Mouse (Mus musculus) brown adipose tissue, adult 24 weeks (tissue): ENCODE results near the gene Apip. TPM values are rescaled to one million over a fixed set of nuclear protein-coding genes. Genes with fewer than 3 reads are reported as not detected.

Experiments
- H3K27ac ChIP-seq: fragments of 200-500 bp; replicated peaks from 2 replicates; pipeline ENCODE4 v1.5.1; 2012; ENCODE audit warnings: low read depth, mild to moderate bottlenecking, low read length
- H3K4me1 ChIP-seq: fragments of 200-500 bp; 2 replicates; pipeline ENCODE4 v1.6.1; 2012; ENCODE audit warnings: low read length, mixed read lengths; ENCODE audit not compliant: control insufficient read depth, insufficient read depth, insufficient read length
- H3K4me3 ChIP-seq: fragments of 200-500 bp; 2 replicates; pipeline ENCODE4 v1.5.1; 2012; ENCODE audit warnings: low read depth, mild to moderate bottlenecking, low read length, moderate library complexity; ENCODE audit not compliant: insufficient read depth
- polyA plus RNA-seq: library from polyadenylated mRNA; stranded (reverse); fragments of >200 nt; gene quantifications from 2 replicates; pipeline ENCODE4 v1.2.4, GENCODE M21; 2012; ENCODE audit not compliant: missing spikeins, insufficient read depth, insufficient read length

Apip gene
- polyA plus RNA-seq = 113 and 127 TPM in 2 replicates

- Histone ChIP-seq H3K4me3 (peak within 1 kb of the TSS; percentile 96), H3K4me1 (peaks cover 2% of the 10 kb centered on the region)
Observed at GRCm38 (mm10) chr2:103073219-103073982, at the start of gene Apip, which contains the start of gene Pdhx. Apip (plus strand) TSS chr2:103073675. Pdhx (minus strand) TSS chr2:103073513.

GRCm38 (mm10) chr2:103037831-103038230 is 35.6 kb upstream of the Apip start:
- H3K4me1 ChIP-seq = no peaks in the 10 kb centered on the region
- no peak overlapping the region for H3K4me3 ChIP-seq
- no peak overlapping the region for H3K27ac ChIP-seq

More at GRCm38 (mm10) chr2:103073219-103073982, at the start of gene Apip, which contains the start of gene Pdhx:
- peak within 1 kb of the TSS; percentile 82 for H3K27ac ChIP-seq

GRCm38 (mm10) chr2:103040896-103041295 is 32.6 kb upstream of the Apip start:
- no peaks in the 10 kb centered on the region for H3K4me1 ChIP-seq

GRCm38 (mm10) chr2:103045286-103045685 is 28.2 kb upstream of the Apip start:
- Histone ChIP-seq H3K27ac (no peak overlapping the region), H3K4me3 (no peak overlapping the region), H3K4me1 (no peaks in the 10 kb centered on the region)

More at GRCm38 (mm10) chr2:103040896-103041295, 32.6 kb upstream of the Apip start:
- no peak overlapping the region for H3K4me3 ChIP-seq
- H3K27ac ChIP-seq = no peak overlapping the region

GRCm38 (mm10) chr2:103051937-103052893 is 21.3 kb upstream of the Apip start:
- Histone ChIP-seq H3K4me3 (no peak overlapping the region), H3K27ac (no peak overlapping the region), H3K4me1 (no peaks in the 10 kb centered on the region)

- Histone ChIP-seq H3K27ac (no peak overlapping the region), H3K4me1 (no peaks in the 10 kb centered on the region), H3K4me3 (no peak overlapping the region)
Observed at GRCm38 (mm10) chr2:103055820-103056219, 17.7 kb upstream of the Apip start.

GRCm38 (mm10) chr2:103058266-103058665 is 15.2 kb upstream of the Apip start:
- Histone ChIP-seq H3K27ac (no peak overlapping the region), H3K4me1 (no peaks in the 10 kb centered on the region)

GRCm38 (mm10) chr2:103062865-103063264 is 10.6 kb upstream of the Apip start:
- no peaks in the 10 kb centered on the region for H3K4me1 ChIP-seq
- no peak overlapping the region for H3K4me3 ChIP-seq
- H3K27ac ChIP-seq = no peak overlapping the region

More at GRCm38 (mm10) chr2:103058266-103058665, 15.2 kb upstream of the Apip start:
- H3K4me3 ChIP-seq = no peak overlapping the region

- H3K27ac ChIP-seq = no peak overlapping the region
- H3K4me1 ChIP-seq = peaks cover 2% of the 10 kb centered on the region
- no peak overlapping the region for H3K4me3 ChIP-seq
Observed at GRCm38 (mm10) chr2:103066683-103067551, 6.6 kb upstream of the Apip start.

- H3K27ac ChIP-seq = no peak overlapping the region
Observed at GRCm38 (mm10) chr2:103067552-103068207, 5.8 kb upstream of the Apip start.

GRCm38 (mm10) chr2:103068602-103069001 is 4.9 kb upstream of the Apip start:
- Histone ChIP-seq H3K4me3 (no peak overlapping the region), H3K27ac (no peak overlapping the region)

More at GRCm38 (mm10) chr2:103067552-103068207, 5.8 kb upstream of the Apip start:
- Histone ChIP-seq H3K4me1 (peaks cover 2% of the 10 kb centered on the region), H3K4me3 (no peak overlapping the region)

GRCm38 (mm10) chr2:103069752-103070405 is 3.6 kb upstream of the Apip start:
- Histone ChIP-seq H3K4me1 (peaks cover 2% of the 10 kb centered on the region), H3K27ac (peak overlapping the region; percentile 16; the same call in 1 of the 2 replicates)

More at GRCm38 (mm10) chr2:103068602-103069001, 4.9 kb upstream of the Apip start:
- H3K4me1 ChIP-seq = peaks cover 2% of the 10 kb centered on the region

GRCm38 (mm10) chr2:103070586-103070985 is 2.9 kb upstream of the Apip start:
- Histone ChIP-seq H3K4me1 (peaks cover 2% of the 10 kb centered on the region), H3K27ac (no peak overlapping the region), H3K4me3 (no peak overlapping the region)

More at GRCm38 (mm10) chr2:103069752-103070405, 3.6 kb upstream of the Apip start:
- no peak overlapping the region for H3K4me3 ChIP-seq
